Comparison of ENCODE assay signal across 9 mouse cellular contexts in the genomic region with DNA sequence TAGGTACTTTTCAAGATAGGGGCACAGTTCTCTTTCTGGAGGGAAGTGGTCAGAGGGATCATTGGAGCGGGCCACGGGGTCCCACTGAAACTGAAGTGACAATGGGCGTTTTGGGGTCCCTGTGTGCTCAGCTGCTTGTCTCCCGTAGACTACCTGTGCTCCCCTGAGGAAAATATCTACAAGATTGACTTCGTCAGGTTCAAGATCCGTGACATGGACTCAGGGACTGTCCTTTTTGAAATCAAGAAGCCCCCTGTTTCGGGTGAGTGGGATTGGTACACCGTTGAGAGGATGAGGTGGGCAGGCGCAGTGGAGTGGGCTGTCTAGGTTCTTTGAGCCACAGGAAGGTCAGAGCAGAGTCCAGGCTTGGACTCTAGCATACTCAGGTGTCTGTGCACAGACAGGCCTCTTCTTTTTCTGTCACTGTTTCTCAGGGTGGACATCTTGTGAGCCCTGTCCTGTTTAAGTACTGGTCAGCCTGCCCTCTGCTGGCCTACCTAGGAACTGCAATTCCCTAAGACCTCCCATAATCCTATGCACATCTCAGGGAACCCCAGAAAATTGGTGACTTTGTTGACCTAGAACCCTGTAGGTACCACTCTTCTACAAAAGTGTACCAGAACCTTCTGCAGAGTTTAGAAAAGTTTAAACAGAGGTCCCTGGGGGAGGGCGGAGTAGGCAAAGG. TPM values are rescaled to one million over a fixed set of nuclear protein-coding genes. Genes with fewer than 3 reads are reported as not detected.
A peak's percentile ranks its signal among the peaks of the same experiment; 100 is the strongest.
DNase-seq lines count a peak whose midpoint lies in the region; ATAC-seq and TF ChIP-seq lines count a peak whose summit lies in the region.
"Had no signal": no experiment of that assay in that cellular context is flagged by ENCODE, and none has a peak within 500 bp of the region (broad histone marks: within the 10 kb centered on the region; RNA-seq: fewer than 3 reads in every experiment).

No protein-coding gene starts in this region.

- 92% methylated on average over 10 of the region's 10 CpGs for WGBS in midbrain, embryonic 10.5 days
- 87% methylated on average over 10 of the region's 10 CpGs for WGBS in midbrain, embryonic 15.5 days
- 91% methylated on average over 10 of the region's 10 CpGs for WGBS in hindbrain, postnatal 0 days
- 84% methylated on average over 10 of the region's 10 CpGs for WGBS in liver, postnatal 0 days (ENCODE audit: insufficient replicate concordance)

- peaks cover 57% of the 10 kb centered on the region for H3K4me1 ChIP-seq in midbrain, embryonic 10.5 days
- peaks cover 32% of the 10 kb centered on the region for H3K4me1 ChIP-seq in midbrain, embryonic 15.5 days
- H3K4me1 ChIP-seq in hindbrain, postnatal 0 days (ENCODE audit: insufficient read depth, low read length), result peaks cover 15% of the 10 kb centered on the region; the same call in 1 of the 2 replicates
- peaks cover 65% of the 10 kb centered on the region for H3K4me1 ChIP-seq in liver, postnatal 0 days (ENCODE audit: insufficient read depth)

- H3K27ac ChIP-seq in midbrain, embryonic 10.5 days (replicated peaks), result 0 out of 2 replicates have a peak overlapping the region, but pooled peaks have one; percentile 46
- H3K27ac ChIP-seq in midbrain, embryonic 15.5 days, result no peak overlapping the region
- no peak overlapping the region for H3K27ac ChIP-seq in hindbrain, postnatal 0 days
- H3K27ac ChIP-seq in liver, postnatal 0 days (ENCODE audit: low read depth), result peak overlapping the region; percentile 78
- H3K27ac ChIP-seq: heart, embryonic 15.5 days had no signal

- H3K36me3 ChIP-seq in midbrain, embryonic 10.5 days, result peaks cover 24% of the 10 kb centered on the region
- peaks cover 5% of the 10 kb centered on the region; the same call in 1 of the 2 replicates for H3K36me3 ChIP-seq in midbrain, embryonic 15.5 days (replicated peaks)
- H3K36me3 ChIP-seq in hindbrain, postnatal 0 days (ENCODE audit: insufficient read depth, low read length), result no peaks in the 10 kb centered on the region; the same call in 1 of the 2 replicates
- H3K36me3 ChIP-seq in liver, postnatal 0 days (replicated peaks; ENCODE audit: insufficient read depth, low read length), result peaks cover 13% of the 10 kb centered on the region

- H3K4me3 ChIP-seq in midbrain, embryonic 10.5 days, result no peak overlapping the region
- no peak overlapping the region for H3K4me3 ChIP-seq in midbrain, embryonic 15.5 days
- no peak overlapping the region for H3K4me3 ChIP-seq in hindbrain, postnatal 0 days (ENCODE audit: low read length)
- H3K4me3 ChIP-seq in liver, postnatal 0 days (ENCODE audit: low read depth, low read length), result no peak overlapping the region
- H3K4me3 ChIP-seq: heart, embryonic 15.5 days had no signal

- TF ChIP-seq EP300 in liver, postnatal 0 days (IDR thresholded peaks at IDR 0.05; ENCODE audit: low read depth), result no peak

- no peak overlapping the region for H3K4me2 ChIP-seq in midbrain, embryonic 15.5 days
- no peak overlapping the region for H3K4me2 ChIP-seq in hindbrain, postnatal 0 days (ENCODE audit: low read depth, low read length)
- H3K4me2 ChIP-seq in liver, postnatal 0 days (ENCODE audit: low read depth, low read length), result peak overlapping the region; percentile 19; the same call in 1 of the 2 replicates
- H3K4me2 ChIP-seq: heart, embryonic 15.5 days had no signal

- ATAC-seq in midbrain, embryonic 15.5 days (replicated peaks), result no peak
- ATAC-seq in hindbrain, postnatal 0 days, result peak; percentile 27; the same call in 1 of the 2 replicates
- no peak for ATAC-seq in liver, postnatal 0 days
- no peak for ATAC-seq in granulocyte monocyte progenitor cell, adult 5-6 weeks (replicated peaks; ENCODE audit: poor library complexity, severe bottlenecking)

- TF ChIP-seq CTCF in hindbrain, postnatal 0 days (IDR thresholded peaks at IDR 0.05; ENCODE audit: low read depth), result peak; percentile 90
- peak; percentile 95 for TF ChIP-seq CTCF in liver, postnatal 0 days (IDR thresholded peaks at IDR 0.05; ENCODE audit: low read depth)

- no peaks in the 10 kb centered on the region for H3K9me3 ChIP-seq in midbrain, embryonic 10.5 days (replicated peaks)
- H3K9me3 ChIP-seq in midbrain, embryonic 15.5 days, result no peaks in the 10 kb centered on the region
- no peaks in the 10 kb centered on the region for H3K9me3 ChIP-seq in hindbrain, postnatal 0 days (ENCODE audit: low read length)
- no peaks in the 10 kb centered on the region for H3K9me3 ChIP-seq in liver, postnatal 0 days (ENCODE audit: low read length)
- H3K9me3 ChIP-seq: heart, embryonic 15.5 days had no signal

- no peaks in the 10 kb centered on the region for H3K27me3 ChIP-seq in midbrain, embryonic 10.5 days (ENCODE audit: low read depth, poor library complexity, severe bottlenecking)
- H3K27me3 ChIP-seq in midbrain, embryonic 15.5 days (replicated peaks), result no peaks in the 10 kb centered on the region
- no peaks in the 10 kb centered on the region for H3K27me3 ChIP-seq in hindbrain, postnatal 0 days (ENCODE audit: insufficient read depth, low read length)
- H3K27me3 ChIP-seq in liver, postnatal 0 days (ENCODE audit: insufficient read depth, low read length), result no peaks in the 10 kb centered on the region
- H3K27me3 ChIP-seq: heart, embryonic 15.5 days had no signal

- H3K9ac ChIP-seq in midbrain, embryonic 15.5 days, result no peak overlapping the region
- H3K9ac ChIP-seq in hindbrain, postnatal 0 days (replicated peaks; ENCODE audit: low read length), result no peak overlapping the region
- H3K9ac ChIP-seq in liver, postnatal 0 days (replicated peaks), result no peak overlapping the region
- H3K9ac ChIP-seq: heart, embryonic 15.5 days had no signal

- DNase-seq in midbrain, embryonic 10.5 days (ENCODE audit: low spot score), result peak; percentile 68
- DNase-seq in T-cell, adult 2 months (ENCODE audit: low spot score), result peak; percentile 41
- DNase-seq in cerebellum, postnatal 4 days (ENCODE audit: low spot score in 2 of 2), result peak; percentile 68 to 80
- DNase-seq in hindbrain, postnatal 0 days (ENCODE audit: low spot score), result peak; percentile 90
- peak; percentile 82 for DNase-seq in liver, postnatal 0 days
- DNase-seq in right cerebral cortex, postnatal 14 days, result peak; percentile 75

RNA-seq across cellular contexts. Expression of gene Unc119, which starts 3.9 kb away (rescaled TPM):
- polyA plus RNA-seq in midbrain, embryonic 10.5 days (2016; fragmentation: Nextera tagmentation; extraction: Ambion mirVana), result 57.7 and 61.7 TPM in 2 replicates
- 80.8 and 89.7 TPM in 2 replicates for polyA plus RNA-seq in midbrain, embryonic 15.5 days (2015; fragmentation: Nextera tagmentation; extraction: Ambion mirVana)
- 125 and 154 TPM in 2 replicates for total RNA-seq in hindbrain, postnatal 0 days (2014; rRNA removed)
- 76.2 and 82.0 TPM in 2 replicates for polyA plus RNA-seq in hindbrain, postnatal 0 days (2015; fragmentation: Nextera tagmentation; extraction: Ambion mirVana)
- polyA plus RNA-seq in liver, postnatal 0 days (2015; fragmentation: Nextera tagmentation; extraction: Ambion mirVana), result 63.7 and 77.0 TPM in 2 replicates
- 24.0 and 41.0 TPM in 2 replicates for total RNA-seq in granulocyte monocyte progenitor cell, adult 5-6 weeks (2014; fragmentation: Nextera tagmentation)
- total RNA-seq in granulocyte monocyte progenitor cell, adult 5-6 weeks (2017), result 11.9 and 18.5 TPM in 2 replicates

RNA-seq across cellular contexts. Expression of gene Pigs, which starts 19.0 kb away (rescaled TPM):
- polyA plus RNA-seq in midbrain, embryonic 10.5 days (2016; fragmentation: Nextera tagmentation; extraction: Ambion mirVana), result 74.0 and 78.5 TPM in 2 replicates
- polyA plus RNA-seq in midbrain, embryonic 15.5 days (2015; fragmentation: Nextera tagmentation; extraction: Ambion mirVana), result 71.5 and 76.6 TPM in 2 replicates
- total RNA-seq in hindbrain, postnatal 0 days (2014; rRNA removed), result 88.3 and 89.0 TPM in 2 replicates
- 105 TPM in 2 replicates for polyA plus RNA-seq in hindbrain, postnatal 0 days (2015; fragmentation: Nextera tagmentation; extraction: Ambion mirVana)
- 33.1 and 34.6 TPM in 2 replicates for polyA plus RNA-seq in liver, postnatal 0 days (2015; fragmentation: Nextera tagmentation; extraction: Ambion mirVana)
- 47.6 and 51.6 TPM in 2 replicates for total RNA-seq in granulocyte monocyte progenitor cell, adult 5-6 weeks (2014; fragmentation: Nextera tagmentation)
- 13.7 and 14.9 TPM in 2 replicates for total RNA-seq in granulocyte monocyte progenitor cell, adult 5-6 weeks (2017)

RNA-seq across cellular contexts. Expression of gene Aldoc, which starts 24.4 kb away (rescaled TPM):
- polyA plus RNA-seq in midbrain, embryonic 10.5 days (2016; fragmentation: Nextera tagmentation; extraction: Ambion mirVana), result 1.5 and 1.6 TPM in 2 replicates
- 84.9 and 129 TPM in 2 replicates for polyA plus RNA-seq in midbrain, embryonic 15.5 days (2015; fragmentation: Nextera tagmentation; extraction: Ambion mirVana)
- total RNA-seq in hindbrain, postnatal 0 days (2014; rRNA removed), result 798 and 822 TPM in 2 replicates
- polyA plus RNA-seq in hindbrain, postnatal 0 days (2015; fragmentation: Nextera tagmentation; extraction: Ambion mirVana), result 693 and 762 TPM in 2 replicates
- polyA plus RNA-seq in liver, postnatal 0 days (2015; fragmentation: Nextera tagmentation; extraction: Ambion mirVana), result 12.1 and 15.4 TPM in 2 replicates
- total RNA-seq in granulocyte monocyte progenitor cell, adult 5-6 weeks (2014; fragmentation: Nextera tagmentation), result 0.69 and 2.8 TPM in 2 replicates
- 0.15 TPM in 1 of 2 replicates, not detected in the other for total RNA-seq in granulocyte monocyte progenitor cell, adult 5-6 weeks (2017)

RNA-seq across cellular contexts. Expression of gene Foxn1, which starts 39.1 kb away (rescaled TPM):
- polyA plus RNA-seq in midbrain, embryonic 10.5 days (2016; fragmentation: Nextera tagmentation; extraction: Ambion mirVana), result not detected in 2 replicates
- not detected in 2 replicates for polyA plus RNA-seq in midbrain, embryonic 15.5 days (2015; fragmentation: Nextera tagmentation; extraction: Ambion mirVana)
- total RNA-seq in hindbrain, postnatal 0 days (2014; rRNA removed), result not detected in 2 replicates
- not detected in 2 replicates for polyA plus RNA-seq in hindbrain, postnatal 0 days (2015; fragmentation: Nextera tagmentation; extraction: Ambion mirVana)
- polyA plus RNA-seq in liver, postnatal 0 days (2015; fragmentation: Nextera tagmentation; extraction: Ambion mirVana), result not detected in 2 replicates
- not detected in 2 replicates for total RNA-seq in granulocyte monocyte progenitor cell, adult 5-6 weeks (2014; fragmentation: Nextera tagmentation)
- total RNA-seq in granulocyte monocyte progenitor cell, adult 5-6 weeks (2017), result not detected in 2 replicates

RNA-seq across cellular contexts. Expression of gene Spag5, which starts 45.9 kb away (rescaled TPM):
- polyA plus RNA-seq in midbrain, embryonic 10.5 days (2016; fragmentation: Nextera tagmentation; extraction: Ambion mirVana), result 63.4 and 64.2 TPM in 2 replicates
- polyA plus RNA-seq in midbrain, embryonic 15.5 days (2015; fragmentation: Nextera tagmentation; extraction: Ambion mirVana), result 6.9 and 9.6 TPM in 2 replicates
- total RNA-seq in hindbrain, postnatal 0 days (2014; rRNA removed), result 26.7 and 31.4 TPM in 2 replicates
- polyA plus RNA-seq in hindbrain, postnatal 0 days (2015; fragmentation: Nextera tagmentation; extraction: Ambion mirVana), result 9.1 and 9.9 TPM in 2 replicates
- polyA plus RNA-seq in liver, postnatal 0 days (2015; fragmentation: Nextera tagmentation; extraction: Ambion mirVana), result 9.8 and 11.4 TPM in 2 replicates
- 11.9 and 25.4 TPM in 2 replicates for total RNA-seq in granulocyte monocyte progenitor cell, adult 5-6 weeks (2014; fragmentation: Nextera tagmentation)
- total RNA-seq in granulocyte monocyte progenitor cell, adult 5-6 weeks (2017), result 50.8 and 57.7 TPM in 2 replicates

Comparison
In these comparisons a context has a peak if more than half of its experiments do, and no peak if none do; other contexts are left out.
1. H3K27ac ChIP-seq: peak in midbrain, embryonic 10.5 days (single experiment) and liver, postnatal 0 days (single experiment); none in midbrain, embryonic 15.5 days (single experiment) and hindbrain, postnatal 0 days (single experiment).
2. Peak in every context shown above with its lines, with median percentiles within 50 percentile points of each other: DNase-seq.